Mouse (Mus musculus) CH12.LX (cell line): ENCODE results near the gene Dpp6. TPM values are rescaled to one million over a fixed set of nuclear protein-coding genes. Genes with fewer than 3 reads are reported as not detected.

Source experiments
- DNase-seq: peaks from one replicate; pipeline ENCODE4 v3.0.0-alpha.2; 2013; ENCODE audit errors: extremely low read depth
- H3K27ac ChIP-seq: 2 replicates; pipeline ENCODE4 v1.5.1; 2012; ENCODE audit warnings: low read depth, mild to moderate bottlenecking, control low read depth, moderate library complexity; ENCODE audit not compliant: insufficient read depth
- H3K27me3 ChIP-seq: replicated peaks from 2 replicates; pipeline ENCODE3; 2012; ENCODE audit warnings: inconsistent platforms
- H3K36me3 ChIP-seq, 2 experiments: replicated peaks in 1 of 2; 2 replicates each; pipeline versions ENCODE3 to v1.6.1; 2012; ENCODE audit warnings: inconsistent platforms in 1 of 2, low read length in 1 of 2, mild to moderate bottlenecking in 1 of 2, mixed read lengths in 1 of 2, moderate library complexity in 1 of 2; ENCODE audit not compliant: control insufficient read depth in 1 of 2, insufficient read depth in 1 of 2
- H3K4me1 ChIP-seq, 2 experiments: 2 replicates each; pipeline ENCODE4 v1.6.1; 2012; ENCODE audit warnings: inconsistent platforms in 1 of 2, moderate library complexity in 1 of 2; ENCODE audit not compliant: insufficient read depth in 2 of 2, control insufficient read depth in 1 of 2
- H3K4me2 ChIP-seq: 2 replicates; pipeline ENCODE4 v1.6.1; 2012; ENCODE audit warnings: low read depth, mild to moderate bottlenecking, control low read depth; ENCODE audit not compliant: poor library complexity, insufficient read depth, severe bottlenecking
- H3K4me3 ChIP-seq, 3 experiments: fragments of 150-350 bp in 1 of 3; sonication (generic) in 1 of 3; replicated peaks in 1 of 3; 2 replicates each; pipeline versions ENCODE3 to v1.5.1; 2011 to 2012; ENCODE audit warnings: low read depth in 2 of 3, low read length in 2 of 3, mild to moderate bottlenecking in 2 of 3, moderate library complexity in 2 of 3, control low read depth in 1 of 3, improper control_type of control experiment in 1 of 3, inconsistent platforms in 1 of 3, mixed read lengths in 1 of 3; ENCODE audit not compliant: poor library complexity in 1 of 3
- H3K79me2 ChIP-seq: replicated peaks from 2 replicates; pipeline ENCODE4 v1.6.1; 2012; ENCODE audit warnings: mild to moderate bottlenecking, moderate library complexity; ENCODE audit not compliant: control insufficient read depth, poor library complexity, insufficient read depth, severe bottlenecking; ENCODE audit errors: extremely low read depth
- H3K9ac ChIP-seq: 2 replicates; pipeline ENCODE4 v1.6.1; 2012; ENCODE audit warnings: low read depth, mild to moderate bottlenecking, control low read depth, moderate library complexity; ENCODE audit not compliant: insufficient read depth
- H3K9me3 ChIP-seq: replicated peaks from 2 replicates; pipeline ENCODE3; 2012; ENCODE audit warnings: low read length, inconsistent platforms, mixed read lengths
- BHLHE40 ChIP-seq: IDR thresholded peaks from 2 replicates; pipeline ENCODE4 v1.6.1; 2011; ENCODE audit warnings: mild to moderate bottlenecking, low read depth, low read length, improper control_type of control experiment
- CHD2 ChIP-seq: IDR thresholded peaks from 2 replicates; pipeline ENCODE4 v1.6.1; 2011; ENCODE audit warnings: low read length, improper control_type of control experiment
- CTCF ChIP-seq, 2 experiments: IDR thresholded peaks in 1 of 2; conservative IDR thresholded peaks in 1 of 2; 2 replicates each; pipeline ENCODE4 v1.5.1; 2011 to 2012; ENCODE audit warnings: low read depth in 2 of 2, low read length in 2 of 2, improper control_type of control experiment in 1 of 2, inconsistent platforms in 1 of 2, mild to moderate bottlenecking in 1 of 2, moderate library complexity in 1 of 2
- E2F4 ChIP-seq: IDR thresholded peaks from 2 replicates; pipeline ENCODE4 v1.6.1; 2011; ENCODE audit warnings: low read depth, low read length, improper control_type of control experiment; ENCODE audit not compliant: insufficient replicate concordance
- ELF1 ChIP-seq: IDR thresholded peaks from 2 replicates; pipeline ENCODE4 v1.6.1; 2014; ENCODE audit warnings: low read depth, mild to moderate bottlenecking, inconsistent platforms, low read length, improper control_type of control experiment
- EP300 ChIP-seq: IDR thresholded peaks from 2 replicates; pipeline ENCODE4 v1.6.1; 2011; ENCODE audit warnings: low read length, improper control_type of control experiment
- ETS1 ChIP-seq: conservative IDR thresholded peaks from 2 replicates; pipeline ENCODE4 v1.6.1; 2012; ENCODE audit warnings: low read depth, mild to moderate bottlenecking, inconsistent platforms, low read length, improper control_type of control experiment, moderate library complexity
- GABPA ChIP-seq: IDR thresholded peaks from 2 replicates; pipeline ENCODE4 v1.6.1; 2012; ENCODE audit warnings: low read depth, low read length, improper control_type of control experiment, inconsistent platforms; ENCODE audit not compliant: insufficient replicate concordance
- HCFC1 ChIP-seq: IDR thresholded peaks from 2 replicates; pipeline ENCODE4 v1.6.1; 2012; ENCODE audit warnings: low read depth, mild to moderate bottlenecking, inconsistent platforms, low read length, improper control_type of control experiment
- IRF4 ChIP-seq: IDR thresholded peaks from 2 replicates; pipeline ENCODE4 v1.6.1; 2014; ENCODE audit warnings: low read depth, mild to moderate bottlenecking, inconsistent platforms, low read length, improper control_type of control experiment
- JUN ChIP-seq: IDR thresholded peaks from 2 replicates; pipeline ENCODE4 v1.6.1; 2011; ENCODE audit warnings: low read depth, mild to moderate bottlenecking, low read length, improper control_type of control experiment, moderate library complexity; ENCODE audit not compliant: insufficient read depth
- KAT2A ChIP-seq: IDR thresholded peaks from 2 replicates; pipeline ENCODE4 v1.6.1; 2012; ENCODE audit warnings: low read length, improper control_type of control experiment, inconsistent platforms; ENCODE audit not compliant: insufficient replicate concordance
- MAFK ChIP-seq: IDR thresholded peaks from 2 replicates; pipeline ENCODE4 v1.6.1; 2011; ENCODE audit warnings: low read length, improper control_type of control experiment; ENCODE audit not compliant: insufficient replicate concordance
- MAZ ChIP-seq: IDR thresholded peaks from 2 replicates; pipeline ENCODE4 v1.6.1; 2012; ENCODE audit warnings: low read depth, mild to moderate bottlenecking, inconsistent platforms, low read length, improper control_type of control experiment, moderate library complexity
- MXI1 ChIP-seq: IDR thresholded peaks from 2 replicates; pipeline ENCODE4 v1.6.1; 2011; ENCODE audit warnings: mild to moderate bottlenecking, low read depth, low read length, improper control_type of control experiment
- NELFE ChIP-seq: IDR thresholded peaks from 2 replicates; pipeline ENCODE4 v1.6.1; 2011; ENCODE audit warnings: low read depth, low read length, improper control_type of control experiment
- NRF1 ChIP-seq: IDR thresholded peaks from 2 replicates; pipeline ENCODE4 v1.6.1; 2014; ENCODE audit warnings: low read depth, mild to moderate bottlenecking, inconsistent platforms, low read length, improper control_type of control experiment, moderate library complexity
- PAX5 ChIP-seq: IDR thresholded peaks from 2 replicates; pipeline ENCODE4 v1.6.1; 2012; ENCODE audit warnings: low read length, inconsistent platforms, mixed read lengths
- POLR2A ChIP-seq: IDR thresholded peaks from 2 replicates; pipeline ENCODE4 v1.6.1; 2011; ENCODE audit warnings: low read depth, mild to moderate bottlenecking, improper control_type of control experiment, low read length
- RCOR1 ChIP-seq: conservative IDR thresholded peaks from 2 replicates; pipeline ENCODE4 v1.6.1; 2012; ENCODE audit warnings: low read depth, mild to moderate bottlenecking, inconsistent platforms, low read length, improper control_type of control experiment
- SIN3A ChIP-seq: IDR thresholded peaks from 2 replicates; pipeline ENCODE4 v1.6.1; 2012; ENCODE audit warnings: low read length, improper control_type of control experiment, inconsistent platforms
- USF1 ChIP-seq: IDR thresholded peaks from 2 replicates; pipeline ENCODE4 v1.6.1; 2014; ENCODE audit warnings: low read depth, mild to moderate bottlenecking, inconsistent platforms, low read length, improper control_type of control experiment
- ZMIZ1 ChIP-seq: IDR thresholded peaks from 2 replicates; pipeline ENCODE4 v1.6.1; 2012; ENCODE audit warnings: low read depth, mild to moderate bottlenecking, inconsistent platforms, low read length, improper control_type of control experiment
- ZNF384 ChIP-seq: IDR thresholded peaks from 2 replicates; pipeline ENCODE4 v1.6.1; 2012; ENCODE audit warnings: low read depth, low read length, improper control_type of control experiment, inconsistent platforms
- dilution Hi-C: fragments of 300-500 bp; cut with MboI; formaldehyde crosslinking; loops from 2 replicates; pipeline ENCODE4 v1.14.3; 2020; ENCODE audit warnings: low sequenced_read_pairs; ENCODE audit not compliant: extremely low pct_unique_long_range_greater_than_20kb, extremely low pct_ligation_motif_present
- in situ Hi-C: fragments of 300-500 bp; cut with MboI; formaldehyde crosslinking; loops from 3 replicates; pipeline ENCODE4 v1.14.3; 2019; ENCODE audit warnings: low sequenced_read_pairs, low pct_ligation_motif_present, low pct_unique_long_range_greater_than_20kb, mixed read lengths
- polyA plus RNA-seq: library from polyadenylated mRNA; unstranded; fragments of >175 nt; gene quantifications from 2 replicates; pipeline ENCODE4 v1.2.1, GENCODE M21; 2012; ENCODE audit warnings: low read depth; ENCODE audit not compliant: insufficient read length
- total RNA-seq, 2 experiments: library from RNA; depleted of rRNA; stranded (reverse); fragments of 300-350 nt in 1 of 2; fragments of >200 nt in 1 of 2; gene quantifications; 2 replicates each; pipeline ENCODE4 v1.2.3; 2012 to 2014

Gene Dpp6
- total and polyA plus RNA-seq, 3 experiments: not detected

DNA sequence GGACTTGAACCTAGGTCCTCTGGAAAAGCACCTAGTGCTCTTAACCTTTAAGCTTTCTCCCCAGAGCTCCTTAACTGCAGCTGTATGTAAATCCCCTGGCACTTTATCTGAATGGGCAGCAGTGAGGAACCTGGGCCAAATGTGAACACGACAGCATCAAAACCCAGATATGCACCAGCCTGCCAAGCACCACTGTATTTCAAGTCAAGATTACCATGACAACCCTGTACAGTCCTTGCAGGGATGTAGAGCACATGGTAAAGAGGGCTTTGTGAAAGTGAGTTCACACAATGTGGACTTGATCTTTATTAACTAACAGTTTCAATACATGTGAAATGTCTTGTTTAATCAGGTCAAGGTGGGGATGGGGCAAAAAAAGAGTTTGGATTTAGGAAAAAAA lies 162.3 kb downstream of the Dpp6 start:
- dilution Hi-C loops: no loop called here
- Histone ChIP-seq H3K79me2 (no peaks in the 10 kb centered on the region), H3K9ac (no peak overlapping the region), H3K27ac (no peak overlapping the region), H3K27me3 (no peaks in the 10 kb centered on the region), H3K4me2 (no peak overlapping the region), H3K4me3 (no peak overlapping the region), H3K4me1 (no peaks in the 10 kb centered on the region), H3K9me3 (peaks cover 81% of the 10 kb centered on the region), H3K36me3 (no peaks in the 10 kb centered on the region)
- TF ChIP-seq ZNF384 (no peak), MXI1 (no peak), JUN (no peak), MAZ (no peak), CHD2 (no peak), HCFC1 (no peak), USF1 (no peak)
- in situ Hi-C loops: no loop called here
- DNase-seq: no peak

DNA sequence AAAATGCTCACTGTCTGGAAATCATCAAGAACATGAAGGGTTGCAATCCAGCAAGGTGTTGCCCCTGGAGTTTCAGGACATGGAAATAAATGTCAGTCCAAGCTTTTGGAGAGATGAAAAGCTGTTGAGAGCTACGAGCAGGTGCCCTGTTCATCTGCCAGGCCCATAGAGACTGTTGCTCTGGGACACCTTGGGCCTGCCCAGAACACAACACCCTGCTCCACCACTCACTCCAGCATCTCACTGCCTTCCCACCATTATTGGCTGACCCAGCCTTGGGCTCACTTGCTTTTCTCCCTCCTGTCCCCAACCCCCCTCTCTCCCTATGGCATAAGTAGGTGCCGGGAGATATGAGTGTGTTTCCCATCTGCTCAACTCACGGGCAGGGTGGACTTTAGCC lies 162.8 kb downstream of the Dpp6 start:
- Histone ChIP-seq H3K27me3 (no peaks in the 10 kb centered on the region), H3K9me3 (peaks cover 82% of the 10 kb centered on the region), H3K27ac (no peak overlapping the region), H3K36me3 (no peaks in the 10 kb centered on the region), H3K9ac (no peak overlapping the region), H3K79me2 (no peaks in the 10 kb centered on the region), H3K4me3 (no peak overlapping the region), H3K4me1 (no peaks in the 10 kb centered on the region), H3K4me2 (no peak overlapping the region)
- DNase-seq: no peak
- dilution Hi-C loops (no loop called here), in situ Hi-C loops (no loop called here)
- no peak for TF ChIP-seq KAT2A
- no peak for TF ChIP-seq BHLHE40
- no peak for TF ChIP-seq GABPA
- TF ChIP-seq MAFK: no peak
- no peak for TF ChIP-seq CHD2
- no peak for TF ChIP-seq CTCF (conservative IDR thresholded peaks at IDR 0.05 in 1 of 2, IDR thresholded peaks at IDR 0.05 in 1 of 2; ENCODE audit: low read depth in 2 of 2, low read length in 2 of 2)
- TF ChIP-seq PAX5: no peak
- no peak for TF ChIP-seq ELF1
- no peak for TF ChIP-seq MXI1
- no peak for TF ChIP-seq EP300
- no peak for TF ChIP-seq RCOR1
- no peak for TF ChIP-seq MAZ
- no peak for TF ChIP-seq POLR2A
- TF ChIP-seq SIN3A: no peak
- no peak for TF ChIP-seq IRF4
- TF ChIP-seq E2F4: no peak
- TF ChIP-seq NRF1: no peak
- TF ChIP-seq ETS1: no peak
- TF ChIP-seq NELFE: no peak
- TF ChIP-seq ZMIZ1: no peak
